Mouse (Mus musculus) forelimb bud, embryonic 11.5 days (tissue): ENCODE measurements around the gene Rel.
"Not testable (repeated sequence)": the region's sequence is repeated elsewhere in the genome, so short reads cannot be mapped to it uniquely, and the experiment has no call there.

Experiments
- DNase-seq: peaks from one replicate; pipeline ENCODE4 v3.0.0-alpha.2; 2012; ENCODE audit warnings: low read depth, low spot score

The Rel gene

GRCm38 (mm10) chr11:23770760-23771506 is at the start of gene Rel:
Rel (minus strand) TSS chr11:23770970.
- peak; percentile 83 for DNase-seq

DNA sequence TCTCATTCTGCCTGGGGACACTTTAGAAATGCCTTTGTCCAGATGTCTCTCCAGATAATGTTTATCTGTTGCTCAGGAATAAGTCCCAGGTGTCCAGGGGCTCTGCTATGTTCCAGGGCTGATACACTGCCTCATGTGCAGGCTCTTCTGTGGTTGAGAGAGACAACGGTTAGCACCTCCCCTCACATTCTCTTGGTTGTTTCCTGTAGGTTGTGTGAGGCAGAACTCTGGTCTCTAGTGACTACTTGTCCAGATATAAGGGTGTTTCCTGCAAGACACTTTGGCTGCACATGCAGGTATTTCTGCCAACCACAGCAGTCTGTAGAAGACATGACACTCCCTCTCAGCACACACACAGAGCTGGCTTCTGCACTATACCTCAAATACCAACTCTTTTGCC is 48.0 kb upstream of the Rel start:
- no peak for DNase-seq

DNA sequence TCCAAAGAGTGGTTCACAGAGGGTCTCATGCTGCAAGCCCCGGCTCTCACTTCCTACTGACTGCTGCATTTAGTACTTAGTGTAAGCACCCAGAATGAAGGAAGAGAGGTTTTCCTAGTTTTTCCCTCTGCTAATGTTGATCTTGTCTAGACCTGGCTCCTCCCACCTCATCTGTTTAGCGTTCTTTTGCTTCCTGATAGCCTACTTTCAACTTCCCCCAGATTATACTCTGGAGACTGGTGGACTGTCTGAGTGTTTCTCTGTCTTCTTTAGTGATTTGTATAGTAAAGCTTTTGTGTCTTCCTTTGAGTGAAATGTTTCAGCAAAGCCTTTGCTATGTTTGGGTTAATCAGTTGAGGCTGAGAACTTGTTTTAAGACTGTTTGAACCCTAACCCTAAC is 40.0 kb upstream of the Rel start:
- no peak for DNase-seq

DNA sequence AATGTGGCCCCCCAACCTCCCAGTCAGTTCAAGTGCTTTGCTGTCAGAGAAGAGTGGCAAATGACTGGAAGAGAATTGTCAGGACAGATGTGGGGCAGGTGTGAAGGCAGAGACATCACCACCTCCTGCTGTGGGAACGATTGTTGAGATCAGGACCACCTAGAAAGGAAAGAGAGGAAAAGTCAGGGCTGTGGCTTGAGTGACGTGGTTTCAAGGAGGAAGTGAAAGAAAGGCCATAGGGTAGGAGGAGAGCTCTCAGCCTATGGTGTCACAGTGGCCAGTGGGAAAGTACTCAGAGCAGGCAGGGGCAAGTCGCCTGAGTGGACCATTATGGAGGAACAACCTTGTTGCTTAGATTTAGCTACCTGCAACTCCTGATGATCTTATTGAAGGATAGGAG is 34.9 kb upstream of the Rel start:
- no peak for DNase-seq

GRCm38 (mm10) chr11:23803136-23803535 is 32.4 kb upstream of the Rel start:
- no peak for DNase-seq

DNA sequence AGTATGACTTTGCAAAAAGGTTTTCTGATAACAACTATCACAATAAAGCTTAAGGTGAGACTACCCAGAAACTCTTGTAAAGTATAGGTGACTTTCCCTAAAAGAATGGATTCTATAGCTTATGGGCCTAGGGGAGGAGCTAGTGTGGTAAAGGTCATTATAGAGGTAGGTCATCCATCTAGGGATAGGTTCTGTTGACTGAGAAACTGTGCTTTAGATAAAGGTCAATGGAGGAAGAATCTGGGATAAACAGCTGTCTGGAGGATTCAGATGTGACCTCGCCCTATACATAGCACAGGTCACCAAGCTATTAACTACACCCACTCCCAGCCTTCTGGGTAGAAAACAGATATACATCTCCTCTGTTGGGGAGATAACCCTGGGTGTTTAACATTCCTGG is 31.5 kb upstream of the Rel start:
- no peak for DNase-seq

DNA sequence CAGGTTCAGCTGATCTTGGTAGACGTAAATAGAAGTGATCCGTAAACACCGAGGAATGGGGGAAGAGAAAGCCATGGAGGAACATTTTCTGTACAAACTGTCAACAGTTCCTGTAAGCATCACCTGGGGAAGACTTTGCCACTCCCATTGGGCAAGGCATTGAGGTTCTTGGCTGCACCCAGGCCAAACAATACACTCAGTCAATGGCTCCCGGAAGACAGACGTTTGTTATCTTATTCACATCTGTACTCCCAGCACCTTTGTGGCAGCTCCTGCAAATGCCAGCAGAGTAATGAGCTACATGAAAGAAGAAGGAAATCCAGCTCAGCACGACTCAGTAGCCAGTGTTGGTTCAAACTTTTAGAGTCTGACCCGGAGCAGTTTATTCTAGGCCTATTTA is 31.1 kb upstream of the Rel start:
- no peak for DNase-seq

GRCm38 (mm10) chr11:23783677-23784076 is 12.9 kb upstream of the Rel start:
- DNase-seq = not testable (repeated sequence)

DNA sequence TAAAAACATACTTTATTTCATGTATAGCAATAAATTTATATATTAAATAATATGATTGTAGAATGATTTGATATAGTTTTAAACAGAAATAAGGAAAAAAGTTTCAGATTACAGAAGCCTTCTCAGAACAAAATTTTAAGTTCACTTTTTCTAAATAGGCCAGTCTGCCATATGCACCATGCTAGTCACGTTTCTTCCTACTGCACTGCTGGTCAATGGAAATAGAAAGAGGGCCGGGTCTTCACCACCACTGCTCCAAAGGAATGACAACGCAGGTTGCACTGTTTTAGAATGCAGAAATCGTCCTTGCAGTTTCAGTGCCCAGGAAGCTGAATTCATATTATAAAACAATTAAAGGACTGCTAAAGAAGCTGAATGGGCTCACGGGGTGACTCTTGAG is 12.3 kb upstream of the Rel start:
- no peak for DNase-seq

DNA sequence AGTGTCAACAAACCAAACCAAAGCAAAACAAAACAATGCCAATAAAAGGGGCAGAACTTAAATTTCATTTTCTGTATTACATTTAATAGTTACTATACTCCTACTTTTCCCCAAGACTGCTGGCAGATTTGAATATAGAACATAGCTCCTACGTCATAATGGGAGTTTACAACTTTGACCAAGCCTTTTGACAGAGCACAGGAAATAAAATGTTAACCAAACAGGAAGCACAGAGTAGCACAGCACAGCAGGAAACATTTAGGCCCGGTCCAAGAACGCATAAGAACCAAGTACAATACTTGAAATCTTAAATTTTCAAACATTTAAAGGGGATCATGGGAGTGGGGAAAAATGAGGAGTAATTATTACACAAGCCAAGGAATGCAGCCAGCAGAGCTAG is 11.3 kb upstream of the Rel start:
- DNase-seq = no peak

- DNase-seq = no peak
Measured at GRCm38 (mm10) chr11:23778787-23779201, 8.0 kb upstream of the Rel start.

- no peak for DNase-seq
Measured at GRCm38 (mm10) chr11:23772471-23772870, 1.7 kb upstream of the Rel start.

GRCm38 (mm10) chr11:23771507-23772097 is 832 bp upstream of the Rel start:
- DNase-seq = no peak

- peak; percentile 65 for DNase-seq
Measured at GRCm38 (mm10) chr11:23770510-23770759, 335 bp downstream of the Rel start.

DNA sequence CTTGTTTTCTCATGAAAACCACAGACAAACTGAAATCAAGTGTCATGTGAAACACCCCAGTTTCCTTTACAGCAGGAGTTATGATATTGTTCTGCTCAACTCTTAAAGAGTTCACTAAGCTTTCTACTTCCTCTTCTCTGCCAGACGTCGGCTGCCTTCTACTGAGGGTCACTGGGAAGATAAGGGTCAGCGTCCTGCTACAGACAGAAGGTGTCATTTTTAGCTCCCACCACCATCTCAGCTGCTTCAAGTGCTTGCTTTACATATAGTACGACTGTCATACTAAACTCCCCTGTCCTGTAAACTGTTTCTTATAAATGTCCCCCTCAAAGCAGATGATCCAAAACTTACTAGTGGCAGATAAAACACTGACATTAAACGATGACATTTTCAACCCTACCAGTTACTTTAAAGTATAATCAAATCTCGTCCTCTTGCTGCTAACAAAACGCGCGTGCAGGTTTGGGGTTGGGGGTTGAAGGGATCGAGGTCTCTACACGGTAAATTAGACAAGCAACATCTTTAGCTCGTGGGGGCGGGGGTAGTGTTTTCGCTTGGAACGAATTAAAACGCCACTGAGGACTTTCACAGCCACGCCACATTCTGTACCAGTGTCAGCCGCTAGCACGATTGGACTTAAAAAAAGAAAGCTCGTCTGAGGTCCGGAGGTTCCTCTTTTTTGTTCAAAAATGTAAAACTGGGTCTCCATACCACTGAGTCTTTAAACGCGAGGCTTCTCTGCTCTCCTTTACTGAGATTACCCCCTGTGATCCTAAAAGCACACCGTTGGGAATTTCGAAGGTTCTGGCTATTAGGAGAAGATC is 872 bp downstream of the Rel start:
- no peak for DNase-seq

DNA sequence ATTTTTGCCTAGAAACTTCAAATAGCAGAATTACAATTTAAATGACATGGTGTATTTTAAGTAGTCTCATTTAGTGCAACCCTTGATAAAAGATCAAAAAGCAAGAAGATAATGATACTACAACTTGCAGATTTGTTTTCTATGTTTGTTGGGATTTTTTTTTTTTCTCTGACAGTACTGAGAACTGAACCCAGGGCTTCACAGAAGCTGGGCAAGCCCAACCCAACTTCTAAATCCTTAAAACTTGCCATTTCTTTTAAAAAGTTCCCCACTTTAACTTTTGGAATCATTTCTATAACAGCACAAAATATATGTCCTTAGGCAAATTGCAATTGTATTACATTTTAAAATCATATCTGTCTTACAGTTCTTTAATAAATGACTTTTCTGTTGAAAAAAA is 1.7 kb downstream of the Rel start:
- no peak for DNase-seq

GRCm38 (mm10) chr11:23767928-23768327 is 2.8 kb downstream of the Rel start:
- no peak for DNase-seq

DNA sequence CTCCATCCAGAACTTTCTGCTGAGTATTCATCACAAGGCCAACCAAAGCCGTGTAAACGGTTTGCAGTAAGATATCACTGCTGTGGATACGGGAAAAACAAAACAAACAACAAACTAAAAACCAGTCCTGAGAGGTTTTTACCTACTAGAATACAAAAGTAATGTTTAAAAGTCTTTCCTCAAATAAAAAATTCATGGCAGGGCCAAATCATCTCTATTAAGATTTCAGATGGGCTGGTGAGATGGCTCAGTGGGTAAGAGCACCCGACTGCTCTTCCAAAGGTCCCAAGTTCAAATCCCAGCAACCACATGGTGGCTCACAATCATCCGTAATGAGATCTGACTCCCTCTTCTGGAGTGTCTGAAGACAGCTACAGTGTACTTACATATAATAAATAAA is 3.4 kb downstream of the Rel start:
- DNase-seq = not testable (repeated sequence)

DNA sequence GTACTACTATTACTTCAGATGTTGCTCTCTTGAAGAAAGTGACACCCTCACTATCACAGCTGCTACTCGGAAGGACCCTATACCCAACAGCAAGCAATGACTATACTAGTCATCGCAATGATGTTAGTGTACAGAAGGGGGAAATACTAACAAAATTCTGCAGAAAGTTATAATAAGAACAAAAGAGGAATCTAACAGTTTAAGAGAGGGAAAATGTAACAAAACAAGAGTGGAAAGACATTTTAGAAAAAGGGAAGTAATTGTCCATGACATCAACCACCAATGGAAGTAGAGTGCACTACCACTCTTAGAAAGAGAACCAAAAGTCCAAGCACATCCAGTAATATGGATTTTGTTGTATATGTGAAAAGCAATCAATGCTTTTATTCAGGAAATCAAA is 8.1 kb downstream of the Rel start:
- DNase-seq = no peak

- DNase-seq = no peak
Measured at GRCm38 (mm10) chr11:23758218-23758617, 12.6 kb downstream of the Rel start.

- DNase-seq = no peak
Measured at GRCm38 (mm10) chr11:23754329-23754728, 16.4 kb downstream of the Rel start.

DNA sequence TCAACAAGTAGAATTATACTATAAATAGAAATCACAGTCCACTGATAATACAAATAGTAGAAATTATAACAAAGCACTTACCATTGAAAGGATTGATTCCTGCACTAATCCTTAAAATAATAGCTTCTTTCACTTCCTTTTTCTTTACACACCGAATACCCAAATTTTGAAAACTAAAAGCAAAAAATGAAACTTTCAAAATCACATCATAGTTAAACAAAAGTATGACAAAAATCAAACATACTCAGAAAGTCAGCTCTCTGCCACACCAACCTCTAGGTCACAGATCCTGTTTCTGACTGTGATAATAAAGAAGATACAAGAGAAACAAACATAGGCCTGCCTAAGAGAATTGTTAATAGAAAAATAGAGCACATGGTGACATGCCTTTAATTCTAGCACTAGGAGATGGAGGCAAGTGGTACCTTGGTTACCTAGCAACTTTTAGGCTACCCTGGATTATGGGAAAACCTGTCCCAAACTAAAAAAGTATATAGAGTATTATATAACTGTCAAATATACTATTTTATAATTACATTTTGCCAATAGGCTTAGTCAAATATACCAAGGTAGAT is 17.5 kb downstream of the Rel start:
- no peak for DNase-seq

DNA sequence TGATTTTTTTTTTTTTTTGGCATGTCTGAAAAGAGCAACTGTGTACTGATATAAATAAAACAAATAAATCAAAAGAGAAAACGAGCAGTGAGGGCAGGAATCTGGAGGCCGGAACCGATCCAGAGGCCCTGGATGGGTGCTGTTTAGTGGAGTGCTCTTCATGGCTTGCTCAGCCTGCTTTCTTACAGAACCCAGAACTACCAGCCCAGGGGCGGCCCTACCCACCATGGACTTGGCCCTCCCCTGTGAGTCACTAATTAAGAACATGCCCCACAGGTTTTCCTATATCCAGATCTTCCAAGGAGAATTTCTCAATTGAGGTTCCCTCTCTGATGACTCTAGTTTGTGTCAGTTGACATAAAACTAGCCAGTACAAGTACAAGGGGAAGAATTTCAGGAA is 24.7 kb downstream of the Rel start:
- DNase-seq = no peak
